Mouse (Mus musculus) adrenal gland, postnatal 10 days (tissue): ENCODE results near the gene Pfkfb3. TPM values are rescaled to one million over a fixed set of nuclear protein-coding genes. Genes with fewer than 3 reads are reported as not detected.
"Not testable (repeated sequence)": the region's sequence is repeated elsewhere in the genome, so short reads cannot be mapped to it uniquely, and the experiment has no call there.

ENCODE experiments used
- DNase-seq: peaks from one replicate; pipeline ENCODE4 v3.0.0; 2021; ENCODE audit warnings: mixed read lengths
- total RNA-seq, 2 experiments: library from RNA; stranded (reverse); gene quantifications; 2 replicates each; pipeline ENCODE4 v1.2.3; 2021

The Pfkfb3 gene
- total RNA-seq, 2 experiments from 2014 or later = 107 to 116 TPM

GRCm38 (mm10) chr2:11551726-11552125, 2.2 kb downstream of the Pfkfb3 start:
- no peak for DNase-seq

GRCm38 (mm10) chr2:11548508-11548907, 5.4 kb downstream of the Pfkfb3 start:
- DNase-seq = no peak

GRCm38 (mm10) chr2:11547609-11548008, 6.3 kb downstream of the Pfkfb3 start:
- DNase-seq = peak; percentile 44

GRCm38 (mm10) chr2:11546091-11546490, 7.8 kb downstream of the Pfkfb3 start:
- no peak for DNase-seq

GRCm38 (mm10) chr2:11545380-11545779, 8.5 kb downstream of the Pfkfb3 start:
- DNase-seq = no peak

GRCm38 (mm10) chr2:11544342-11544741, 9.5 kb downstream of the Pfkfb3 start:
- DNase-seq = no peak

GRCm38 (mm10) chr2:11543158-11543557, 10.7 kb downstream of the Pfkfb3 start:
- no peak for DNase-seq

GRCm38 (mm10) chr2:11542640-11543039, 11.2 kb downstream of the Pfkfb3 start:
- DNase-seq = peak; percentile 87

- no peak for DNase-seq
These were observed 11.8 kb downstream of the Pfkfb3 start for GRCm38 (mm10) chr2:11542121-11542520.

- not testable (repeated sequence) for DNase-seq
These were observed 12.3 kb downstream of the Pfkfb3 start for GRCm38 (mm10) chr2:11541528-11541927.

GRCm38 (mm10) chr2:11535966-11536365, 17.9 kb downstream of the Pfkfb3 start:
- no peak for DNase-seq

GRCm38 (mm10) chr2:11535412-11535928, 18.4 kb downstream of the Pfkfb3 start:
- peak; percentile 97 for DNase-seq

GRCm38 (mm10) chr2:11534826-11535225, 19.1 kb downstream of the Pfkfb3 start:
- peak; percentile 63 for DNase-seq

- peak; percentile 59 for DNase-seq
These were observed 23.8 kb downstream of the Pfkfb3 start for GRCm38 (mm10) chr2:11530101-11530500.

GRCm38 (mm10) chr2:11526063-11526462, 27.8 kb downstream of the Pfkfb3 start:
- no peak for DNase-seq

- no peak for DNase-seq
These were observed 29.1 kb downstream of the Pfkfb3 start for GRCm38 (mm10) chr2:11524736-11525135.

GRCm38 (mm10) chr2:11521758-11522157, 32.1 kb downstream of the Pfkfb3 start:
- peak; percentile 71 for DNase-seq

GRCm38 (mm10) chr2:11520786-11521185, 33.1 kb downstream of the Pfkfb3 start:
- DNase-seq = no peak

- no peak for DNase-seq
These were observed 38.0 kb downstream of the Pfkfb3 start for GRCm38 (mm10) chr2:11515828-11516227.

GRCm38 (mm10) chr2:11513057-11513967, 40.6 kb downstream of the Pfkfb3 start:
- peak; percentile 75 for DNase-seq

- no peak for DNase-seq
These were observed 41.8 kb downstream of the Pfkfb3 start for GRCm38 (mm10) chr2:11512127-11512526.

- DNase-seq = no peak
These were observed 50.1 kb downstream of the Pfkfb3 start for GRCm38 (mm10) chr2:11503736-11504135.

GRCm38 (mm10) chr2:11502901-11503431, 50.9 kb downstream of the Pfkfb3 start:
- peak; percentile 84 for DNase-seq
